Mouse (Mus musculus) C2C12 (cell line): Measurements from ENCODE around the gene Caly. TPM values are rescaled to one million over a fixed set of nuclear protein-coding genes. Genes with fewer than 3 reads are reported as not detected.

ENCODE experiments used
- H3K27me3 ChIP-seq: one replicate; pipeline ENCODE4 v1.6.1; 2011; ENCODE audit not compliant: control insufficient read depth, insufficient read depth, insufficient read length
- H3K36me3 ChIP-seq: one replicate; pipeline ENCODE4 v1.6.1; 2011; ENCODE audit not compliant: control insufficient read depth, insufficient read depth
- H3K4me3 ChIP-seq: one replicate; pipeline ENCODE4 v1.5.1; 2011; ENCODE audit warnings: mild to moderate bottlenecking, control low read depth; ENCODE audit not compliant: poor library complexity, insufficient read depth, severe bottlenecking
- H3K79me2 ChIP-seq: one replicate; pipeline ENCODE4 v1.6.1; 2011; ENCODE audit not compliant: control insufficient read depth, insufficient read depth
- H3K79me3 ChIP-seq: one replicate; pipeline ENCODE4 v1.6.1; 2011; ENCODE audit warnings: low read depth, control low read depth
- H3ac ChIP-seq: one replicate; pipeline ENCODE3; 2011; ENCODE audit warnings: low read depth; ENCODE audit not compliant: control insufficient read depth, insufficient read length
- CEBPB ChIP-seq: IDR thresholded peaks from one replicate; pipeline ENCODE4 v1.6.1; 2011; ENCODE audit warnings: low read depth, mild to moderate bottlenecking, control low read depth, moderate library complexity
- CTCF ChIP-seq: IDR thresholded peaks from one replicate; pipeline ENCODE4 v1.5.1; 2011; ENCODE audit not compliant: control insufficient read depth, insufficient read depth, insufficient read length
- FOSL1 ChIP-seq: IDR thresholded peaks from one replicate; pipeline ENCODE4 v1.8.0; 2011; ENCODE audit warnings: mild to moderate bottlenecking, low read length; ENCODE audit not compliant: poor library complexity, insufficient read depth, severe bottlenecking
- MAX ChIP-seq: IDR thresholded peaks from one replicate; pipeline ENCODE4 v1.6.1; 2011; ENCODE audit warnings: mild to moderate bottlenecking, control low read depth
- MYOD1 ChIP-seq: IDR thresholded peaks from one replicate; pipeline ENCODE4 v1.6.1; 2011; ENCODE audit warnings: low read depth; ENCODE audit not compliant: control insufficient read depth, insufficient read length
- MYOG ChIP-seq: IDR thresholded peaks from one replicate; pipeline ENCODE4 v1.6.1; 2011; ENCODE audit not compliant: control insufficient read depth, insufficient read length; ENCODE audit errors: extremely low read depth
- USF1 ChIP-seq: IDR thresholded peaks from one replicate; pipeline ENCODE4 v1.6.1; 2011; ENCODE audit warnings: low read depth, mild to moderate bottlenecking, control low read depth, moderate library complexity
- polyA plus RNA-seq: library from polyadenylated mRNA; unstranded; fragments of >200 nt; fragmentation: generic; extraction: Trizol; gene quantifications from one replicate; pipeline ENCODE4 v1.2.1, GENCODE M21; 2012; ENCODE audit warnings: missing spikeins

The Caly gene
- polyA plus RNA-seq, 1 experiment: not detected

- no peak for TF ChIP-seq MYOG
- no peaks in the 10 kb centered on the region for H3K79me2 ChIP-seq
- H3K36me3 ChIP-seq: no peaks in the 10 kb centered on the region
- H3K27me3 ChIP-seq: no peaks in the 10 kb centered on the region
- H3ac ChIP-seq: no peak overlapping the region
- no peak overlapping the region for H3K4me3 ChIP-seq
- H3K79me3 ChIP-seq: no peaks in the 10 kb centered on the region
These were observed 40.4 kb upstream of the Caly start for GRCm38 (mm10) chr7:140122765-140123164.

GRCm38 (mm10) chr7:140121338-140121910, 39.1 kb upstream of the Caly start:
- Histone ChIP-seq H3K79me3 (no peaks in the 10 kb centered on the region), H3K4me3 (no peak overlapping the region), H3K36me3 (no peaks in the 10 kb centered on the region), H3K79me2 (no peaks in the 10 kb centered on the region), H3K27me3 (no peaks in the 10 kb centered on the region), H3ac (no peak overlapping the region)
- TF ChIP-seq MAX (no peak), MYOD1 (peak; percentile 45)

GRCm38 (mm10) chr7:140120484-140120883, 38.1 kb upstream of the Caly start:
- Histone ChIP-seq H3K79me3 (peaks cover 2% of the 10 kb centered on the region), H3ac (no peak overlapping the region), H3K4me3 (no peak overlapping the region), H3K79me2 (no peaks in the 10 kb centered on the region), H3K27me3 (no peaks in the 10 kb centered on the region), H3K36me3 (no peaks in the 10 kb centered on the region)
- TF ChIP-seq MYOD1 (no peak), CEBPB (no peak), MYOG (no peak), FOSL1 (no peak), USF1 (no peak), MAX (no peak), CTCF (no peak)

GRCm38 (mm10) chr7:140116329-140117054, 34.1 kb upstream of the Caly start, which contains the start of gene Echs1:
Gene Echs1, minus strand, starts transcription at chr7:140116476.
- TF ChIP-seq CEBPB (peak; percentile 79), MAX (no peak), MYOD1 (no peak), FOSL1 (no peak), USF1 (peak; percentile 39), CTCF (no peak), MYOG (no peak)
- no peaks in the 10 kb centered on the region for H3K36me3 ChIP-seq
- no peaks in the 10 kb centered on the region for H3K27me3 ChIP-seq
- H3K79me3 ChIP-seq: peaks cover 10% of the 10 kb centered on the region
- peak within 1 kb of the TSS; percentile 45 for H3K4me3 ChIP-seq
- H3ac ChIP-seq: peak within 1 kb of the TSS; percentile 82
- peaks cover 19% of the 10 kb centered on the region for H3K79me2 ChIP-seq

- H3K36me3 ChIP-seq: peaks cover 3% of the 10 kb centered on the region
- H3K79me2 ChIP-seq: peaks cover 19% of the 10 kb centered on the region
- no peak for TF ChIP-seq MYOG
- H3K4me3 ChIP-seq: peak within 1 kb of the TSS; percentile 45
- no peaks in the 10 kb centered on the region for H3K27me3 ChIP-seq
- peak within 1 kb of the TSS; percentile 82 for H3ac ChIP-seq
- H3K79me3 ChIP-seq: peaks cover 10% of the 10 kb centered on the region
These were observed 33.4 kb upstream of the Caly start, which contains the start of gene Paox for GRCm38 (mm10) chr7:140115583-140116328. Gene Paox, plus strand, starts transcription at chr7:140115799.

- Histone ChIP-seq H3K27me3 (no peaks in the 10 kb centered on the region), H3K79me3 (peaks cover 10% of the 10 kb centered on the region), H3ac (no peak overlapping the region), H3K4me3 (no peak overlapping the region), H3K36me3 (peaks cover 30% of the 10 kb centered on the region), H3K79me2 (peaks cover 19% of the 10 kb centered on the region)
- TF ChIP-seq FOSL1 (no peak), MYOD1 (peak; percentile 0), CEBPB (peak; percentile 87), USF1 (peak; percentile 59)
These were observed 29.6 kb upstream of the Caly start for GRCm38 (mm10) chr7:140111943-140112342.
